Comparison of ENCODE assay signal across 29 mouse cellular contexts in the genomic region with DNA sequence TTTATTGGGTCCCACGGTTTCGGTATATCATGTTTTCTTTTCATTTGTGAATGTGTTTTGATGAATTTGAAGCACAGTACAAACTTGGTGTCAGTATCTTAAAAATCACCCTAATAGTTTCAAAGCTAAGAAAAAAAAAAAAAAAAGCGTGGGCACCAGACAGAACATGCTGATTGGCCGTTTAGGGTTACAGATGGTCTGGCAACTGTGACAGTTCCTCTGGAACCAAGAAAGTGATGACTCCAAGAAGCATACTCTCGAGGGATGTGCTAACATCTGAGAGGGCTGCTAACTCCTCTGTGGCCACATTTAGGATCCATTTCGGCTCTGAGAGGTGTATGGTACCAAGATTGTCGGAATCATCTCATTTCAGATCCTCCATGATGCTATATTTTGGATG.
"Had no signal": no experiment of that assay in that cellular context is flagged by ENCODE, and none has a peak within 500 bp of the region (broad histone marks: within the 10 kb centered on the region; RNA-seq: fewer than 3 reads in every experiment).

No protein-coding gene starts in this region.

- H3K27ac ChIP-seq: limb, embryonic 10.5 days; limb, embryonic 12.5 days; limb, embryonic 13.5 days; limb, embryonic 15.5 days; liver, embryonic 12.5 days; liver, embryonic 13.5 days; liver, embryonic 14.5 days; liver, embryonic 15.5 days; lung, embryonic 15.5 days; macrophage; midbrain, embryonic 10.5 days; midbrain, embryonic 12.5 days; midbrain, embryonic 13.5 days; midbrain, embryonic 15.5 days had no signal

- H3K9ac ChIP-seq: limb, embryonic 12.5 days; limb, embryonic 13.5 days; limb, embryonic 15.5 days; liver, embryonic 12.5 days; liver, embryonic 13.5 days; liver, embryonic 14.5 days; liver, embryonic 15.5 days; liver, postnatal 0 days; lung, embryonic 14.5 days; lung, embryonic 15.5 days; midbrain, embryonic 12.5 days; midbrain, embryonic 13.5 days; midbrain, embryonic 15.5 days had no signal

- H3K9me3 ChIP-seq: limb, embryonic 10.5 days; limb, embryonic 12.5 days; limb, embryonic 13.5 days; limb, embryonic 15.5 days; liver, embryonic 12.5 days; liver, embryonic 13.5 days; liver, embryonic 15.5 days; lung, embryonic 15.5 days; megakaryocyte, embryonic 14.5 days; midbrain, embryonic 10.5 days; midbrain, embryonic 12.5 days; midbrain, embryonic 13.5 days; midbrain, embryonic 15.5 days had no signal

- H3K4me2 ChIP-seq: limb, embryonic 12.5 days; limb, embryonic 13.5 days; limb, embryonic 15.5 days; liver, embryonic 11.5 days; liver, embryonic 12.5 days; liver, embryonic 13.5 days; liver, embryonic 15.5 days; lung, embryonic 14.5 days; lung, embryonic 15.5 days; midbrain, embryonic 11.5 days; midbrain, embryonic 12.5 days; midbrain, embryonic 13.5 days; midbrain, embryonic 15.5 days had no signal

- H3K4me1 ChIP-seq: limb, embryonic 10.5 days; limb, embryonic 15.5 days; liver, embryonic 12.5 days; liver, embryonic 13.5 days; liver, embryonic 15.5 days; lung, embryonic 15.5 days; midbrain, embryonic 12.5 days; midbrain, embryonic 15.5 days had no signal

- H3K36me3 ChIP-seq: midbrain, embryonic 15.5 days had no signal

- H3K4me3 ChIP-seq: limb, embryonic 10.5 days; limb, embryonic 12.5 days; limb, embryonic 13.5 days; limb, embryonic 15.5 days; liver, embryonic 12.5 days; liver, embryonic 13.5 days; liver, embryonic 15.5 days; lung, embryonic 15.5 days; megakaryocyte, embryonic 14.5 days; midbrain, embryonic 10.5 days; midbrain, embryonic 12.5 days; midbrain, embryonic 13.5 days; midbrain, embryonic 15.5 days; myocyte had no signal

- DNase-seq: left cerebral cortex, postnatal 4 days; liver; liver, embryonic 13.5 days; liver, postnatal 0 days; lung, adult 18-20 months; lung, adult 2 months; lung, embryonic 14.5 days; lung, postnatal 10 days; lung, postnatal 14 days; lung, postnatal 36 days; lung, postnatal 4 days; midbrain, embryonic 14.5 days had no signal

- H3K27me3 ChIP-seq: limb, embryonic 12.5 days; limb, embryonic 13.5 days; limb, embryonic 15.5 days; liver, embryonic 12.5 days; liver, embryonic 13.5 days; liver, embryonic 15.5 days; lung, embryonic 15.5 days; megakaryocyte, embryonic 14.5 days; midbrain, embryonic 12.5 days; midbrain, embryonic 13.5 days; midbrain, embryonic 15.5 days had no signal
